Mouse (Mus musculus) frontal cortex, adult 2 months (tissue): ENCODE data around the gene Cks1b. TPM values are rescaled to one million over a fixed set of nuclear protein-coding genes. Genes with fewer than 3 reads are reported as not detected.
"Not testable (repeated sequence)": the region's sequence is repeated elsewhere in the genome, so short reads cannot be mapped to it uniquely, and the experiment has no call there.

Source experiments
- DNase-seq, 2 experiments: peaks; one replicate each; pipeline ENCODE4 v3.0.0; 2022; ENCODE audit warnings: low spot score in 1 of 2; ENCODE audit errors: extremely low spot score in 1 of 2
- polyA plus RNA-seq: library from polyadenylated mRNA; depleted of rRNA; stranded (reverse); fragments of >200 nt; gene quantifications from 2 replicates; pipeline ENCODE4 v1.2.3, GENCODE M21; 2012

Cks1b gene
- polyA plus RNA-seq, 1 experiment = 7.1 TPM

DNA sequence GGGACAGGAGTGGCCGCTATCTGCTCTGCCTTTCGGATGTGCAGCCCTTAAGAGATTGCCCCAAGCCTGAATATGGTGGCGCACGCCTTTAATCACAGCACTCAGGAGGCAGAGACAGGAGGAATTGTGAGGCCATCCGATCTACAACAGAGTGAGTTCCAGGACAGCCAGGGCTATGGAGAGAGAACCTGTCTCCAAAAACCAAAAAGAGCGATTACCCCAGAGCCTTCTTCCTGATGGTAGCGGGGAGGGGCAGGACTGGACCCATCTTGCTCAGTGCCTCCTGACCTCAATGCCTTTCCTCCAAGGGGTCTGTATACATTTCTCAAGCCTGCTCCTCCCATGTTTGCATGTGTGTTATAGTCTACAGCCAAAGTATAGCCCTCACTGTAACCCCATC, 10.8 kb upstream of the Cks1b start:
- not testable (repeated sequence) for DNase-seq

DNA sequence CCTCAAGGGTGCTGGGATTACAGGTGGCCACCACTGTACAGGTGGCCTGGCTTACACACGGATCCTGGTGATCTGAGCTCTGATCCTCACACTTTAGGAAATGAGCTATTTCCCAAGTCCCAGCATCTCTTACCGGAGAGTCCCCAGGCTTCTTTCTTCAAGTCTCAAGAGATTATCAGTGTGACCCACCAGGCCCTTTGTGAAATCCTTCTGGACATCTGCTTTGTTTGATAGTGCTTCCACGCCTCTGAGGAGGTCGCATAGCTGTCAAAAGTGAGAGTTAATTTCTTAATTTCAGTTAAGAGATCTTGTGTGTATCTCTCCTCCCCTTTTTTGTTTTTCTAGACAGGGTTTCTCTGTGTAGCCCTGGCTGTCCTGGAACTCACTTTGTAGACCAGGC, 7.7 kb upstream of the Cks1b start:
- DNase-seq = no peak

DNA sequence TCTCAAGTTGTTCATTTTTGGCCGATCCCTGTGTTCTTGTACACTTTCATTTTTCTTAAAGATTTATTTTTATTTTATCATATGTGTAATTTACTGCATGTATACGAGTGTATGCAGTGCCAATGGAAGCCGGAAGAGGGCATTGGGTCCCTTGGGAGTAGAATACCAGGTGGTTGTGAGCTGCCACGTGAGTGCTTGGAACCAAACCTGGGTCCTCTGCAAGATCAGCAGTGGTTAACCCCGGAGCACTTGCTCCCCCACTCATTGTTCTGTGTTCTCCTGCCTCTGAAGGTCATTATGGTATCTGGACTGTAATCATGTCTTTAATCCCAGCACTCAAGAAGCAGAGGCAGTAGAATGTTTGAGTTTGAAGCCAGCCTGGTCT, 7.0 kb upstream of the Cks1b start:
- DNase-seq = no peak

GRCm38 (mm10) chr3:89424416-89425140, 6.4 kb upstream of the Cks1b start:
- DNase-seq = no peak

GRCm38 (mm10) chr3:89422556-89423205, 4.5 kb upstream of the Cks1b start:
- DNase-seq = no peak

DNA sequence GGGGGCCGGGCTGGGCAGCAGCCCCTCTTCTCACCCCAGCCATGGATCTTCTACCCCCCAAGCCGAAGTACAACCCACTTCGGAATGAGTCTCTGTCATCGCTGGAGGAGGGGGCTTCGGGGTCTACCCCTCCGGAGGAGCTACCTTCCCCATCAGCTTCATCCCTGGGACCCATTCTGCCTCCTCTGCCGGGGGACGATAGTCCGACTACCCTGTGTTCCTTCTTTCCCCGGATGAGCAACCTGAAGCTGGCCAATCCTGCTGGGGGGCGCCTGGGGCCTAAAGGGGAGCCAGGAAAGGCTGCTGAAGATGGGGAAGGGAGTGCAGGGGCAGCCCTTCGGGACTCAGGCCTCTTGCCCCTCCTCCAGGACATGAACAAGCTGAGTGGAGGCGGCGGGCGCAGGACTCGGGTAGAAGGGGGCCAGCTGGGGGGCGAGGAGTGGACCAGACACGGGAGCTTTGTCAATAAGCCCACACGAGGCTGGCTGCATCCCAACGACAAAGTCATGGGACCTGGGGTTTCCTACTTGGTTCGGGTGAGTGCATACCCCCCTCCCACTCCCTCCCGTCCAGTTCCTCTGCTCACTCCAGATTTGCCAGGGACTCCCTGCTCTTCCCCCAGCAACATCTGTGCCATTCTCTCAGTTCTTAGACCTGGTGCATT, 3.8 kb upstream of the Cks1b start:
- no peak for DNase-seq

DNA sequence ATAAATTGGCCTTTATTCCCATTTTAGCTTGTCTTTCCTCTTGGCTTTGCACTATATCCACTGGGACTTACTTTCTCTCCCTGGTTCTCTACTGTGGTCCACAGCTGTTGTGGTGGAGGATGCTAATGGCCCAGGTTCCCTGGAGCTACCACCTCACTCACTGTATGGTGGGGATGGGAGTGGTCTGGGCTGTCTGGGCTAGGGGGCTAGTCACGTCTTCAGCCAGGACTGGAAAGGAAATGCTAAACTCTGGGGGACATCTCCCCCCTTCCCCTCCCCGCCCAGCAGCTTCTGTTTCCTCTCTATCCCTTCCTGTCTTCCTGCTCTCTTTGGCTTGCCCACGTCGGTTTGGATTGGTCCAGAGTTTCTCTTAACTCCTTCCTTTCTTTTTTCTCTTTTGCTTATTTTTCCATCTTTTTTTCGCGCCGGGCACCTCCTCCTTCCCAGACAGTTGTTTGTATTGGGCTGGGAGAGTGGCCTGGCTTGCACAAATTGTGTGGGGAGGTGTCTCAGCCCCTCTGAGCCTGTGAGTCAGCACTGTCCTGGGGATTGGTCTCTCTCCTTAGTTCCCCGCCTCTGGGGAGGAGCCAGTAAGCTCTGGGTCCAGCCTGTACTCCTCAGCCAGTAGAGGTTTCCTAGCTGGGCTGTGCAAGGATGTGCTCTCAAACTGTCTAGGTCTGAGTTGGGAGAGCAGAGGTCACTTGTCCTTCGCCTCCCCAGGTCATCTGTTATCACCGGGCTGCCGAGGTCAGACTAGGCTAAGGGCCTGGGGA, 3.0 kb upstream of the Cks1b start:
- peak; percentile 68 to 77 for DNase-seq

GRCm38 (mm10) chr3:89420421-89420820, 2.2 kb upstream of the Cks1b start:
- DNase-seq = no peak

DNA sequence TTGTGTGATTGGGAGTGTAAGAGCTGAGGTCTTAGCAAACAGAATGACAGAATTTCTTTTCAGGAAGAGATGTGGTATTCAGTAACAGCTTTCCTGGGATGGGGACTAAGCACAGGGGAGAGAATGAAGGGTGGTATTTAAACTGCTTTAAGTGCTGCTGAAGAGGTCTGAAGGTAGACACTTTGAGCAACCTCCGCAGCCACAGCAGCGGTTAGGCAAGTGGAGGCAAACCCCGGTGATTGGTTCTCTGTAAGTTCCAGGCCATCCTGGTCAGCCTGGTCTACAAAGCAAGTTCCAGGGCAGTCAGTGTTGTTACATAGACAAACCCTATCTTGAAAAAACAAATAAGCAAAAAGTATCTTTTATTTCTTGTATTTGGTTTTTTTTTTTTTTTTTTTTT, 1.8 kb upstream of the Cks1b start:
- DNase-seq = no peak

DNA sequence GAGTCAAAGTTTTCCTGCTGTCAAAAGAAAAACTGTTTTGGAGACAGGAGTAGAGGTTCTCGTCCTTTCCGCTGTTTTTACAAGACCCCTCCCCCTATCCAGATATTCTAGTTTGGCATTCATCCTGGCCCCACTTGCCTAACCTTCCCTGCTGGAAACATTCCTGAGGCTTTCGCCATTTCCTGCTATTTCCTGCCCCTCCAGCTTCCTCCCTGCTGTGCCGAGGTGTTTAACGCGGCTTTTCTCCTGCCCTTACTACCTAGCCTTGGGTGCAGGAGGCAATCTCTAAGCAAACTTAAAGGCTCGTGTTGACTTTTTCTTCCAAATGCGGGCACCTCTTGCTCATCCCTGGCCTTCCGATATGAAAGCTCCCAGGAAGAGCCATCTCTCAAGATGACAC, 1.4 kb upstream of the Cks1b start:
- DNase-seq = no peak

- no peak for DNase-seq
Measured at GRCm38 (mm10) chr3:89418861-89419250, 673 bp upstream of the Cks1b start.

- DNase-seq = no peak
Measured at GRCm38 (mm10) chr3:89417840-89418169, 378 bp downstream of the Cks1b start.

DNA sequence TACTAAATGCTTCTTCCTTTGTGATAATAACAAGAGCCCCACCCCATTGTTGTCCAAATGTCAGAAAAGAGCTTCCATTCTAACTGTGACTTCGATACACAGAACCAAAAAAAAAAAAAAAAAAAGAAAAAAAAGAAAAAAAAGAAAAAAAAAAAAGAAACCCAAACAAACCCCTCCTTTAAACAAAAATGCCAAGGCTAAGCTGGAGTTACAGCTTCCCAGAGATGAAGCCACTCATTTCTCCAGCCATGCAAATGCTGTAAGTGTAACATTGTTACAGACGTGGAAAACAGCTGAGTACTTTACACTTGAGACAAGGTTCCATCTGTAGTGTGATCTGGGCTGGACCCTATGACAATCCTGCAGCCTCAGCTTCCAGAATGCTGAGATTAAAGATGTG, 1.1 kb downstream of the Cks1b start:
- DNase-seq = no peak

- no peak for DNase-seq
Measured at GRCm38 (mm10) chr3:89416158-89416557, 2.0 kb downstream of the Cks1b start.

DNA sequence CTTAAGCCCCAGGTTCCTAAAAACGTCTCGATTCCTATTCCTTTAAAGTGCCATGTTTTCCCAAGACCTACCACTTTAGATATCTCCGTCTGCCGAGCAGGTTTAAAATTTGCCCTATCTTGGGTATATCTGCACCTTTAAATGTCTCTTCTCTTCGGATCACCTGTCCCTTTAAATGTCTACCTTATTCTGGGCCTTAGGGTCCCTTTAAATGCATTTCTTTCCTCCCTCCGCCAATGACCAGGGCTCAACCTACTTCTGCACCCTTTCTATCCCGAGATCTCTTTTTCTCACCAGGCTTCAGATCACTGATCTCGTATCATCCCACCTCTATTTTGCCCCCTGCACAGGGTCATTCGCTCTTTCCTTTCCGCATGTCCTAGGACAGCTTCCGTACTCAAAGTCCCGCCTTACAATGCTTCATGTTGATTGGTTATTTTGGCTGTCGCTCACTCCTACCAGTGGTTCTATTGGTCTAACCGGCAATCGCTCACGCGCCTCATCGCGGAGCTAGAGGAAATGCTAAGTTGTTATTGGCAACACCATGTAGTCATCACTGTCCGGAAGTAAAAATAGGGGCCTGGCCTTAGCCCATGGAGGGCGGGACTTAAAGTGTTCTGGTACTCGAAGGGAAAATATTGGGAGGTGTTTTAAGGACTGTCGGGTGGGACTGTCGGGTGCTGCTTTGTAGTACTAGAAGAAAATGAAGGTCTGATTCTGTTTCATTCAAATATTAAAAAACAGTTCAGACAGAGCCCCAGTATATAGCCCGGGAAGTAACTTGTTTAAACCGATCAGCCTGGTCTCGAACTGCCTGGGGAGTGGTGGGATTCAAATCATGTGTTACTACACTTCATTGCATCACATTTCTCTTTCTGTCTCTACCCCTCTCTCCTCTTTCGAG, 6.4 kb downstream of the Cks1b start, which contains the start of gene Flad1:
TSS of gene Flad1 (minus strand) at position 381 of the 904 bp plus-strand sequence.
- DNase-seq = peak; percentile 99 to 100

DNA sequence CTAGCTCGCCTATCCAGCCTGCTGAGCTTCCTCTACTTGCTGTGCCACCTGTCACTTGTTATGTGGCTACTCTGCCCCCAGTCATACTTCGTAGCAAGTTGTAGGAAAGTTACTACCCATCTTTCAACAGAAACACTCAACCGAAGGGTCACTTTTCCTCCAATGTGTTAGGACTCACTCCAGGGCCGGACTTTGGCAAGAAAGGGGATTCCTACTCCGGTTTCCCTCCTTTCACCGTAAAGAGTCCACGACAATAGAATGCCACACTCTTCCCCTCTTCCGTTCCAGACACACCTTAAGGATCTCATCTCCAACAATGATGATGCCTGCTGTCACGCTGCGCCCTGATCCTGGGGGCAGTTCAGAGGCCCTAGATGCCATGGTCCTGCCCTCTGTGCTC, 7.3 kb downstream of the Cks1b start:
- no peak for DNase-seq

DNA sequence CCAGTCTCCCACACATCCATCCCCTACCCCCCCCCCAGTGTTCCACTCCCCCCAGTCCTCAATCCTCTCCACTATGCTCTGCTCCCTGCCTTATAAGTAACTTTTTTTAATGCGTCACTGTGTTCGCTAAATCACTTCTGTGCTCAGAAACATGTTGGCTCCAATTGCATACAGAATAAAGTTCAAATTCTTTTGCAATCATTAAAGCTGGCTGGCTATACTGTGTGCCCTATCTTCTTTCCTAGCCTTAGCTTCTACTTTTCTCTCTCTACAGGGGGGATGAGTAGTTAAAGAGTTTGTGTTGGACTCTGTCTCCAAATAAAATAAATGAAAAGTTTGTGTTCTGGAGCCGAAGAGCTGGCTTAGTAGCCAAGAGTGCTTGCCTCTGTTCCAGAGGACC, 8.5 kb downstream of the Cks1b start:
- DNase-seq = no peak

DNA sequence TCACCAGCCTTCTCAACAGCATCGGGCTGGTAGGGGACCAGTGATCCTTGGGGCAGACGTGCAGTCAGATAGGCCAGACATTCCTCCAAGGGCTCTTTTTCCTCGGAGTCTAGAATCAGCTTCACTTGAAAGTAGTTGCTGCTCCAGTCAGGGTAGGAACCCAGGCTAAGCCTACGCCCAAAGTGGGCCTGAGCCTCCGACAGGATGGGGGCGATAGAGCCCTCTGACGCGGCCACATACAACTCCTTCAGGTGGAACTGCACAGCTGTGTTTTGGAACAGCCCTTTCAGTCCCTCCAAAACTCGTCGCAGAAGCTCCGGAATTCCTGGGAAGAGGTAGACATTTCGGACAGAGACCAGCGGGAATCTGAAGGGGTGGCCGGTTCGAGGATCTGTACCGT, 9.7 kb downstream of the Cks1b start:
- DNase-seq = no peak

DNA sequence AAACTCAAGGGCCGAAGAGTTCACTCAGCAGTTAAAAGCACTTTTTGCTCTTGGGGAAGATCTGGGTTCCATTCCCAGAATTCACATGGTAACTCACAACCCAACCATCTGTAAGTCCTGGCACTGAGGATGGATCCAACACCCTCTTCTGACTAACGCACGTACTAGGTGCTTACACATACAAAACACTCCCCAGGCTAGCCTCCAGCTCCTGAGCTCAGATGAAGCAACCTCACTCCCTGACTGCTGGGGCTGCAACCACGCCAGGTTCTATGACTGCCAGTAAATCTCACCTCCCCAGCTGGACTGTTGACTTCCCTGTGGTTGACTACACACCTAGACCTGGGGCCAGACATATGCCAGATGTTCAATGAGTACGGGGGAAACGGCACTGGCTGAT, 11.3 kb downstream of the Cks1b start:
- no peak for DNase-seq

GRCm38 (mm10) chr3:89402693-89403092, 15.5 kb downstream of the Cks1b start, which contains the start of gene Lenep:
Gene Lenep (minus strand): TSS chr3:89402793.
- no peak for DNase-seq
